In genomic region chr1:156365740-156366139, GRCm38 (mm10) we compare ENCODE assay signal across 8 mouse cellular contexts. TPM values are rescaled to one million over a fixed set of nuclear protein-coding genes. Genes with fewer than 3 reads are reported as not detected.
DNase-seq lines count a peak whose midpoint lies in the region; ATAC-seq and TF ChIP-seq lines count a peak whose summit lies in the region.

Gene Gm2000 (plus strand): TSS chr1:156366040.

- no peaks in the 10 kb centered on the region for H3K27me3 ChIP-seq in spleen, adult 2 months (ENCODE audit: control insufficient read depth, insufficient read depth, low read length)
- no peaks in the 10 kb centered on the region for H3K27me3 ChIP-seq in forebrain, embryonic 11.5 days (ENCODE audit: control insufficient read depth, insufficient read depth, low read length)
- H3K27me3 ChIP-seq in limb, embryonic 14.5 days (ENCODE audit: control insufficient read depth, insufficient read depth, low read length) = no peaks in the 10 kb centered on the region
- H3K27me3 ChIP-seq in stomach, embryonic 16.5 days (ENCODE audit: control insufficient read depth, insufficient read depth, low read length) = no peaks in the 10 kb centered on the region

- TF ChIP-seq POLR2A in spleen, adult 2 months (IDR thresholded peaks at IDR 0.05; ENCODE audit: low read depth, low read length) = no peak
- no peak for TF ChIP-seq POLR2A in limb, embryonic 14.5 days (IDR thresholded peaks at IDR 0.05; ENCODE audit: borderline replicate concordance, extremely low read depth, insufficient read depth, insufficient read length)

- H3K4me2 ChIP-seq in forebrain, embryonic 11.5 days (ENCODE audit: low read depth, low read length, severe bottlenecking) = no peak within 1 kb of the TSS
- no peak within 1 kb of the TSS for H3K4me2 ChIP-seq in limb, embryonic 14.5 days (replicated peaks; ENCODE audit: low read depth, low read length, severe bottlenecking)
- H3K4me2 ChIP-seq in stomach, embryonic 16.5 days (ENCODE audit: low read depth, low read length) = no peak within 1 kb of the TSS

- H3K9me3 ChIP-seq in forebrain, embryonic 11.5 days (ENCODE audit: control insufficient read depth, low read length) = no peaks in the 10 kb centered on the region
- H3K9me3 ChIP-seq in limb, embryonic 14.5 days (ENCODE audit: control insufficient read depth, low read length) = no peaks in the 10 kb centered on the region
- H3K9me3 ChIP-seq in stomach, embryonic 16.5 days (replicated peaks; ENCODE audit: control insufficient read depth, low read length) = no peaks in the 10 kb centered on the region; the same call in 1 of the 2 replicates

- no peaks in the 10 kb centered on the region for H3K36me3 ChIP-seq in spleen, adult 2 months (ENCODE audit: control insufficient read depth, insufficient read depth, low read length)
- no peaks in the 10 kb centered on the region for H3K36me3 ChIP-seq in forebrain, embryonic 11.5 days (ENCODE audit: control insufficient read depth, insufficient read depth, low read length)
- no peaks in the 10 kb centered on the region for H3K36me3 ChIP-seq in limb, embryonic 14.5 days (ENCODE audit: control insufficient read depth, insufficient read depth, low read length)
- H3K36me3 ChIP-seq in stomach, embryonic 16.5 days (ENCODE audit: control insufficient read depth, insufficient read depth, low read length) = no peaks in the 10 kb centered on the region

- no peak for ATAC-seq in forebrain, embryonic 11.5 days (replicated peaks; ENCODE audit: low FRiP score)
- no peak for ATAC-seq in limb, embryonic 14.5 days (ENCODE audit: low FRiP score, low read depth)
- no peak for ATAC-seq in stomach, embryonic 16.5 days (ENCODE audit: insufficient read depth, low FRiP score)
- ATAC-seq in cerebellum, adult (ENCODE audit: insufficient number of reproducible peaks, low FRiP score, low TSS enrichment) = no peak

- no peak within 1 kb of the TSS for H3K27ac ChIP-seq in spleen, adult 2 months (ENCODE audit: insufficient read depth, low read length)
- H3K27ac ChIP-seq in forebrain, embryonic 11.5 days (ENCODE audit: low read depth, low read length) = no peak within 1 kb of the TSS
- no peak within 1 kb of the TSS for H3K27ac ChIP-seq in limb, embryonic 14.5 days (replicated peaks; ENCODE audit: low read depth, low read length)
- no peak within 1 kb of the TSS for H3K27ac ChIP-seq in stomach, embryonic 16.5 days (ENCODE audit: low read length)

- WGBS in spleen, adult 2 months = 89% methylated on average over 8 of the region's 8 CpGs
- 83% methylated on average over 8 of the region's 8 CpGs for WGBS in forebrain, embryonic 11.5 days
- 85% methylated on average over 8 of the region's 8 CpGs for WGBS in limb, embryonic 14.5 days
- WGBS in stomach, embryonic 16.5 days = 89% methylated on average over 8 of the region's 8 CpGs

- TF ChIP-seq CTCF in spleen, adult 2 months (IDR thresholded peaks at IDR 0.05; ENCODE audit: extremely low read depth, insufficient read depth, insufficient read length, insufficient replicate concordance) = no peak

- no peak within 1 kb of the TSS for H3K9ac ChIP-seq in forebrain, embryonic 11.5 days (ENCODE audit: low read length)
- no peak within 1 kb of the TSS for H3K9ac ChIP-seq in limb, embryonic 14.5 days (ENCODE audit: low read depth, low read length, severe bottlenecking)
- no peak within 1 kb of the TSS for H3K9ac ChIP-seq in stomach, embryonic 16.5 days (ENCODE audit: low read length)

- H3K4me1 ChIP-seq in spleen, adult 2 months (ENCODE audit: control insufficient read depth, insufficient read depth, insufficient read length) = no peaks in the 10 kb centered on the region
- no peaks in the 10 kb centered on the region for H3K4me1 ChIP-seq in forebrain, embryonic 11.5 days (replicated peaks; ENCODE audit: control insufficient read depth, insufficient read depth, low read length)
- no peaks in the 10 kb centered on the region for H3K4me1 ChIP-seq in limb, embryonic 14.5 days (ENCODE audit: control insufficient read depth, insufficient read depth, low read length)
- no peaks in the 10 kb centered on the region for H3K4me1 ChIP-seq in stomach, embryonic 16.5 days (ENCODE audit: control insufficient read depth, insufficient read depth, low read length)

- no peak within 1 kb of the TSS for H3K4me3 ChIP-seq in spleen, adult 2 months (ENCODE audit: extremely low read depth, insufficient read depth, insufficient read length)
- H3K4me3 ChIP-seq in forebrain, embryonic 11.5 days (ENCODE audit: low read depth, low read length) = no peak within 1 kb of the TSS
- H3K4me3 ChIP-seq in limb, embryonic 14.5 days (replicated peaks; ENCODE audit: low read length) = no peak within 1 kb of the TSS
- no peak within 1 kb of the TSS for H3K4me3 ChIP-seq in stomach, embryonic 16.5 days (replicated peaks; ENCODE audit: low read length)

- no peak for DNase-seq in spleen, adult 2 months (ENCODE audit: low read depth in 1 of 2, low spot score in 2 of 2)
- no peak for DNase-seq in spleen, postnatal 10 days (ENCODE audit: low spot score in 2 of 2)
- no peak for DNase-seq in forebrain, embryonic 11.5 days (ENCODE audit: low spot score)
- DNase-seq in heart, postnatal 4 days = no peak
- no peak for DNase-seq in limb, embryonic 14.5 days (ENCODE audit: low spot score)
- no peak for DNase-seq in kidney, postnatal 25 days

RNA-seq across cellular contexts. Expression of gene Gm2000, which starts in this region (rescaled TPM):
- polyA plus RNA-seq in spleen, adult 2 months (2012; rRNA removed) = 27.1 and 33.6 TPM in 2 replicates
- 833 and 877 TPM in 2 replicates for polyA plus RNA-seq in forebrain, embryonic 11.5 days (2014; fragmentation: Nextera tagmentation; extraction: Ambion mirVana)
- total RNA-seq in heart, postnatal 4 days (2021) = 100 to 1,000 TPM; 618 to 681 TPM
- polyA plus RNA-seq in limb, embryonic 14.5 days (2012; rRNA removed) = 53.6 and 66.6 TPM in 2 replicates
- polyA plus RNA-seq in limb, embryonic 14.5 days (2014; fragmentation: Nextera tagmentation; extraction: Ambion mirVana) = 945 and 958 TPM in 2 replicates
- 833 and 849 TPM in 2 replicates for polyA plus RNA-seq in stomach, embryonic 16.5 days (2015; fragmentation: Nextera tagmentation; extraction: Ambion mirVana)
